In genomic region chr1:172670716-172671115, GRCm38 (mm10) we compare ENCODE assay signal across 23 mouse cellular contexts. TPM values are rescaled to one million over a fixed set of nuclear protein-coding genes. Genes with fewer than 3 reads are reported as not detected.
"Had no signal": no experiment of that assay in that cellular context is flagged by ENCODE, and none has a peak within 500 bp of the region (broad histone marks: within the 10 kb centered on the region; RNA-seq: fewer than 3 reads in every experiment).

No protein-coding gene starts in this region.

- H3K9me3 ChIP-seq: kidney, embryonic 15.5 days; limb, embryonic 12.5 days; limb, embryonic 15.5 days; lung, embryonic 15.5 days; midbrain, embryonic 13.5 days had no signal

- ATAC-seq: liver, postnatal 0 days; midbrain, embryonic 13.5 days; midbrain, embryonic 16.5 days had no signal

- DNase-seq: kidney, adult 11 months; kidney, adult 8-10 months; kidney, postnatal 14 days; kidney, postnatal 4 days; left cerebral cortex, postnatal 4 days; liver, postnatal 0 days; lung, postnatal 36 days; thymus, adult 18-20 months; thymus, postnatal 36 days had no signal

- H3K4me2 ChIP-seq: kidney, embryonic 15.5 days; limb, embryonic 12.5 days; limb, embryonic 15.5 days; liver, embryonic 11.5 days; lung, embryonic 15.5 days; midbrain, embryonic 13.5 days had no signal

- H3K4me1 ChIP-seq: kidney, embryonic 15.5 days; limb, embryonic 12.5 days; limb, embryonic 15.5 days; lung, embryonic 15.5 days had no signal

- H3K9ac ChIP-seq: kidney, embryonic 15.5 days; limb, embryonic 12.5 days; limb, embryonic 15.5 days; liver, embryonic 14.5 days; liver, postnatal 0 days; lung, embryonic 15.5 days; midbrain, embryonic 13.5 days had no signal

- H3K4me3 ChIP-seq: kidney, embryonic 15.5 days; limb, embryonic 12.5 days; limb, embryonic 15.5 days; lung, embryonic 15.5 days; midbrain, embryonic 13.5 days had no signal

- H3K27ac ChIP-seq: kidney, embryonic 15.5 days; limb, embryonic 12.5 days; limb, embryonic 15.5 days; liver, embryonic 14.5 days; lung, embryonic 15.5 days; midbrain, embryonic 13.5 days had no signal

- H3K27me3 ChIP-seq: kidney, embryonic 15.5 days; limb, embryonic 12.5 days; limb, embryonic 15.5 days; lung, embryonic 15.5 days; midbrain, embryonic 13.5 days had no signal

- H3K36me3 ChIP-seq: kidney, embryonic 15.5 days; limb, embryonic 12.5 days; limb, embryonic 15.5 days; lung, embryonic 15.5 days; midbrain, embryonic 13.5 days had no signal

RNA-seq across cellular contexts. Expression of gene Crp, which starts 27.1 kb away (rescaled TPM):
- total RNA-seq: layer of hippocampus, adult 18-20 months; layer of hippocampus, postnatal 14 days; left cerebral cortex, adult 8-10 months; left cerebral cortex, postnatal 14 days; left cerebral cortex, postnatal 4 days had no signal
- polyA plus RNA-seq: limb, embryonic 12.5 days; midbrain, embryonic 13.5 days; midbrain, embryonic 16.5 days; small intestine, adult 2 months; urinary bladder, adult 2 months had no signal
